Mouse (Mus musculus) bone marrow macrophage, adult 2 months (primary cell): Measurements from ENCODE around the gene Cd96.

Source experiments
- CTCF ChIP-seq: IDR thresholded peaks from 2 replicates; pipeline ENCODE4 v1.5.1; 2012; ENCODE audit warnings: low read depth, mild to moderate bottlenecking, low read length, moderate library complexity
- POLR2A ChIP-seq: IDR thresholded peaks from 2 replicates; pipeline ENCODE4 v1.6.1; 2012; ENCODE audit warnings: mild to moderate bottlenecking, low read depth, low read length, borderline replicate concordance

- TF ChIP-seq CTCF = no peak
- no peak for TF ChIP-seq POLR2A
Observed at GRCm38 (mm10) chr16:46000976-46001375, 119.1 kb downstream of the Cd96 start.
